Mouse (Mus musculus) stomach, postnatal 0 days (tissue): Measurements from ENCODE around the gene Gpr68.

Source experiments
- CTCF ChIP-seq: IDR thresholded peaks from 2 replicates; pipeline ENCODE4 v1.5.1; 2016; ENCODE audit warnings: antibody characterized with exemption, low read depth, mild to moderate bottlenecking, moderate library complexity
- EP300 ChIP-seq: optimal IDR thresholded peaks from 2 replicates; pipeline ENCODE3; 2016; ENCODE audit warnings: antibody characterized with exemption

GRCm38 (mm10) chr12:100844546-100844945, 63.5 kb downstream of the Gpr68 start:
- no peak for TF ChIP-seq CTCF
- no peak for TF ChIP-seq EP300
